Mouse (Mus musculus) lung, embryonic 15.5 days (tissue): ENCODE results near the gene Tex261. TPM values are rescaled to one million over a fixed set of nuclear protein-coding genes. Genes with fewer than 3 reads are reported as not detected.
A peak's percentile ranks its signal among the peaks of the same experiment; 100 is the strongest.

Experiments used
- ATAC-seq: fragments of 200-750 bp; cut with Nextera tagmentation; 2 replicates; pipeline ENCODE4 v1.8.0; 2017; ENCODE audit warnings: moderate number of reproducible peaks, borderline replicate concordance; ENCODE audit not compliant: low FRiP score, low TSS enrichment; ENCODE audit errors: extremely low read depth
- H3K27ac ChIP-seq: fragments of 300-500 bp; sonication (generic); 2 replicates; pipeline ENCODE4 v1.5.1; 2015; ENCODE audit warnings: moderate library complexity, mild to moderate bottlenecking, inconsistent platforms
- H3K27me3 ChIP-seq: fragments of 300-500 bp; sonication (generic); 2 replicates; pipeline ENCODE4 v1.6.1; 2015; ENCODE audit warnings: inconsistent platforms
- H3K36me3 ChIP-seq: fragments of 300-500 bp; sonication (generic); 2 replicates; pipeline ENCODE4 v1.6.1; 2015; ENCODE audit warnings: inconsistent platforms
- H3K4me1 ChIP-seq: fragments of 300-500 bp; sonication (generic); 2 replicates; pipeline ENCODE4 v1.6.1; 2015; ENCODE audit warnings: inconsistent platforms
- H3K4me2 ChIP-seq: fragments of 300-500 bp; sonication (generic); 2 replicates; pipeline ENCODE4 v1.6.1; 2015; ENCODE audit warnings: inconsistent platforms, mild to moderate bottlenecking, moderate library complexity
- H3K4me3 ChIP-seq: fragments of 300-500 bp; sonication (generic); 2 replicates; pipeline ENCODE4 v1.5.1; 2015; ENCODE audit warnings: mild to moderate bottlenecking, inconsistent platforms
- H3K9ac ChIP-seq: fragments of 300-500 bp; sonication (generic); 2 replicates; pipeline ENCODE4 v1.6.1; 2015; ENCODE audit warnings: inconsistent platforms
- H3K9me3 ChIP-seq: fragments of 300-500 bp; sonication (generic); 2 replicates; pipeline ENCODE4 v1.6.1; 2016; ENCODE audit warnings: inconsistent platforms
- WGBS: fragments of 180-500 bp; shearing (Covaris S2); methylation state at CpG from one replicate; pipeline ENCODE4 v1.1.7; 2015; 5-methylcytosine and 5-hydroxymethylcytosine counted together
- polyA plus RNA-seq: library from polyadenylated mRNA; unstranded; fragments of >200 nt; fragmentation: Nextera tagmentation; extraction: Ambion mirVana; gene quantifications from 2 replicates; pipeline ENCODE4 v1.2.1, GENCODE M21; 2015

Tex261 gene
- polyA plus RNA-seq, 1 experiment from 2014 or later: 92.7 TPM

GRCm38 (mm10) chr6:83750171-83750684 lies 25.4 kb downstream of the Tex261 start:
- ATAC-seq: peak; percentile 45; the same call in 1 of the 2 replicates
- no peak overlapping the region for H3K4me2 ChIP-seq
- H3K4me3 ChIP-seq: no peak overlapping the region
- no peak overlapping the region for H3K27ac ChIP-seq
- H3K9ac ChIP-seq: no peak overlapping the region
- 9% methylated on average over 11 of the region's 11 CpGs for WGBS
- no peaks in the 10 kb centered on the region for H3K9me3 ChIP-seq
- no peaks in the 10 kb centered on the region for H3K36me3 ChIP-seq
- peaks cover 16% of the 10 kb centered on the region; the same call in 1 of the 2 replicates for H3K27me3 ChIP-seq
- no peaks in the 10 kb centered on the region for H3K4me1 ChIP-seq

GRCm38 (mm10) chr6:83749286-83749685 lies 26.3 kb downstream of the Tex261 start:
- no peaks in the 10 kb centered on the region for H3K36me3 ChIP-seq
- no peak overlapping the region for H3K9ac ChIP-seq
- no peak for ATAC-seq
- H3K4me1 ChIP-seq: 0 out of 2 replicates have a peak, but pooled peaks cover 3% of the 10 kb centered on the region
- peaks cover 16% of the 10 kb centered on the region; the same call in 1 of the 2 replicates for H3K27me3 ChIP-seq
- H3K4me3 ChIP-seq: no peak overlapping the region
- H3K4me2 ChIP-seq: no peak overlapping the region
- no peak overlapping the region for H3K27ac ChIP-seq
- no peaks in the 10 kb centered on the region for H3K9me3 ChIP-seq
- WGBS: 53% methylated on average over 3 of the region's 3 CpGs

GRCm38 (mm10) chr6:83745466-83745865 lies 30.1 kb downstream of the Tex261 start:
- 70% methylated on average over 2 of the region's 2 CpGs for WGBS
- Histone ChIP-seq H3K27ac (no peak overlapping the region), H3K9me3 (no peaks in the 10 kb centered on the region), H3K27me3 (0 out of 2 replicates have a peak, but pooled peaks cover 1% of the 10 kb centered on the region), H3K4me2 (no peak overlapping the region), H3K36me3 (no peaks in the 10 kb centered on the region), H3K9ac (no peak overlapping the region), H3K4me3 (no peak overlapping the region), H3K4me1 (0 out of 2 replicates have a peak, but pooled peaks cover 3% of the 10 kb centered on the region)
- ATAC-seq: no peak

GRCm38 (mm10) chr6:83744557-83744956 lies 31.1 kb downstream of the Tex261 start:
- Histone ChIP-seq H3K27ac (peak overlapping the region; percentile 32; the same call in 1 of the 2 replicates), H3K27me3 (no peaks in the 10 kb centered on the region), H3K4me1 (0 out of 2 replicates have a peak, but pooled peaks cover 3% of the 10 kb centered on the region), H3K9me3 (no peaks in the 10 kb centered on the region), H3K4me2 (no peak overlapping the region), H3K4me3 (no peak overlapping the region), H3K36me3 (no peaks in the 10 kb centered on the region), H3K9ac (no peak overlapping the region)
- no peak; the same call in 1 of the 2 replicates for ATAC-seq
- 34% methylated on average over 5 of the region's 5 CpGs for WGBS

- Histone ChIP-seq H3K4me1 (0 out of 2 replicates have a peak, but pooled peaks cover 3% of the 10 kb centered on the region), H3K9me3 (no peaks in the 10 kb centered on the region), H3K27ac (peak overlapping the region; percentile 32; the same call in 1 of the 2 replicates), H3K27me3 (no peaks in the 10 kb centered on the region), H3K4me3 (no peak overlapping the region), H3K36me3 (no peaks in the 10 kb centered on the region), H3K4me2 (no peak overlapping the region), H3K9ac (no peak overlapping the region)
- ATAC-seq: 0 out of 2 replicates have a peak, but pooled peaks have one; percentile 10
- WGBS: 55% methylated on average over 5 of the region's 5 CpGs
Measured at GRCm38 (mm10) chr6:83744126-83744525, 31.5 kb downstream of the Tex261 start.

DNA sequence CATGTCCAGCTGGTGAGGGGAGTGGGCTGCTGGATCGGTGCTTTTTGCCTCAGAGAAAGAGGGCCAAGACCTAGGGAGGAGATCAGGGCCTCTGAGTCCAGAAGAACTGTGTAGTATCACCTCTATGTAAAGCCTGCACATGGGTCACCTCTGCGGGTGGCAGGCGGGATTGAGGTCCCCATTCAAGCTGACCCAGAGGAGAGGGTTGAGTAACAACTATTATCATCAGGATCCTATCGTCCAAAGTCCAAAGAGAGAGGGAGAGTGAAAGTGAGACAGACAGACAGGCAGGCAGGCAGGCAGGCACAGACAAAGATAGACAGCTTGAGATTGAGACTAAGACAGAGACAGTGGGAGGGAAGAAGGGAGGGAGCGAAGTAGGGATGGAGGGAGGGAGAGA lies 32.4 kb downstream of the Tex261 start:
- H3K4me3 ChIP-seq: no peak overlapping the region
- H3K4me1 ChIP-seq: 0 out of 2 replicates have a peak, but pooled peaks cover 3% of the 10 kb centered on the region
- no peaks in the 10 kb centered on the region for H3K9me3 ChIP-seq
- H3K27me3 ChIP-seq: no peaks in the 10 kb centered on the region
- H3K9ac ChIP-seq: no peak overlapping the region
- no peak for ATAC-seq
- 54% methylated on average over 5 of the region's 5 CpGs for WGBS
- no peak overlapping the region for H3K4me2 ChIP-seq
- H3K36me3 ChIP-seq: no peaks in the 10 kb centered on the region
- no peak overlapping the region for H3K27ac ChIP-seq

DNA sequence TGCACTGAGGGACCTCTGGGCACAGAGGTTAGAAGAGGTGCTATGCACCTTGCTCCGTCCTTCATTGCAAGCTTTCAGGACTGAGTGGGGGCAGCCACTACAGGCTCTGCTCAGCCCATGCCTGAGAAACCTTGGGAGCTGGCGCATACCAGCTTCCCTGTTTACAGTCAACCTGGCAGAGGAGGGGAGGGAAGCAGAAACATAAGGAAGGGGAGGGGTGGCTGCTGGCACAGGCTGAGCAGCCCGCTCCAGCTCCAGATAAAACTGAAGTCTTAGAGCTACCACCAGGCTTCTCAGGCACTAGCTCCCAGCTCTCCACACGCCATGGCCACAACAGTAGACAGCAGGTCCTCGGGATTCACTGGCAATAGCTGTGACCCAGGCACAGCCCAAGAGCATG lies 32.9 kb downstream of the Tex261 start, which contains the start of gene Atp6v1b1:
Atp6v1b1 (plus strand) TSS at position 230 of the 400 bp plus-strand sequence.
- H3K4me3 ChIP-seq: no peak within 1 kb of the TSS
- H3K4me1 ChIP-seq: 0 out of 2 replicates have a peak, but pooled peaks cover 3% of the 10 kb centered on the region
- no peak within 1 kb of the TSS for H3K9ac ChIP-seq
- no peaks in the 10 kb centered on the region for H3K9me3 ChIP-seq
- no peak within 1 kb of the TSS for H3K4me2 ChIP-seq
- ATAC-seq: no peak
- no peak within 1 kb of the TSS for H3K27ac ChIP-seq
- WGBS: 64% methylated on average over 5 of the region's 5 CpGs
- no peaks in the 10 kb centered on the region for H3K27me3 ChIP-seq
- no peaks in the 10 kb centered on the region for H3K36me3 ChIP-seq

- Histone ChIP-seq H3K27ac (no peak overlapping the region), H3K9me3 (no peaks in the 10 kb centered on the region), H3K4me1 (no peaks in the 10 kb centered on the region), H3K36me3 (no peaks in the 10 kb centered on the region), H3K9ac (no peak overlapping the region), H3K4me2 (no peak overlapping the region), H3K27me3 (peaks cover 9% of the 10 kb centered on the region), H3K4me3 (no peak overlapping the region)
- 52% methylated on average over 6 of the region's 6 CpGs for WGBS
- ATAC-seq: no peak
Measured at GRCm38 (mm10) chr6:83738596-83738995, 37.0 kb downstream of the Tex261 start.

DNA sequence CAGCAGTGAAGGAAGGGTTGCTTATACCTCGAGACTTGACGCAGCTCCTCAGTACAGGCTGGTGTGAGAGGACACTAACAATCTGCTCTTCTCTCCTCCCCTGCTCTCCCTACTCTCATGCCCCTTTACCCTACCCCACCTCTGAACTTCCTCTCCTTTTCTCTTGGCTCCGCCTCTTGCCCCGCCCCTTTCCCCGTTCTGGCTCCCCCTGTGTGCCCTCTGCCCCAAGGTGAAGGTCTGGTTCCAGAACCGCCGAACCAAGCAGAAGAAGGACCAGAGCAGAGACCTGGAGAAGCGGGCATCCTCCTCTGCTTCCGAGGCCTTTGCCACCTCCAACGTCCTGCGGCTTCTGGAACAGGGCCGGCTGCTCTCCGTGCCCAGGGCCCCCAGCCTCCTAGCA lies 38.3 kb downstream of the Tex261 start:
- Histone ChIP-seq H3K4me3 (no peak overlapping the region), H3K27me3 (peaks cover 13% of the 10 kb centered on the region), H3K4me2 (no peak overlapping the region), H3K9me3 (no peaks in the 10 kb centered on the region), H3K36me3 (no peaks in the 10 kb centered on the region), H3K9ac (no peak overlapping the region), H3K27ac (no peak overlapping the region), H3K4me1 (no peaks in the 10 kb centered on the region)
- ATAC-seq: no peak
- WGBS: 23% methylated on average over 13 of the region's 13 CpGs

GRCm38 (mm10) chr6:83731128-83731527 lies 44.5 kb downstream of the Tex261 start:
- Histone ChIP-seq H3K27ac (no peak overlapping the region), H3K36me3 (no peaks in the 10 kb centered on the region), H3K9ac (no peak overlapping the region), H3K9me3 (no peaks in the 10 kb centered on the region), H3K4me1 (no peaks in the 10 kb centered on the region), H3K27me3 (peaks cover 16% of the 10 kb centered on the region), H3K4me3 (no peak overlapping the region), H3K4me2 (no peak overlapping the region)
- 24% methylated on average over 5 of the region's 5 CpGs for WGBS
- ATAC-seq: no peak

GRCm38 (mm10) chr6:83729350-83729970 lies 46.2 kb downstream of the Tex261 start:
- Histone ChIP-seq H3K4me1 (no peaks in the 10 kb centered on the region), H3K27me3 (peaks cover 13% of the 10 kb centered on the region; the same call in 1 of the 2 replicates), H3K4me3 (no peak overlapping the region), H3K4me2 (no peak overlapping the region), H3K27ac (no peak overlapping the region), H3K36me3 (no peaks in the 10 kb centered on the region), H3K9ac (no peak overlapping the region), H3K9me3 (no peaks in the 10 kb centered on the region)
- ATAC-seq: no peak
- 59% methylated on average over 14 of the region's 14 CpGs for WGBS

DNA sequence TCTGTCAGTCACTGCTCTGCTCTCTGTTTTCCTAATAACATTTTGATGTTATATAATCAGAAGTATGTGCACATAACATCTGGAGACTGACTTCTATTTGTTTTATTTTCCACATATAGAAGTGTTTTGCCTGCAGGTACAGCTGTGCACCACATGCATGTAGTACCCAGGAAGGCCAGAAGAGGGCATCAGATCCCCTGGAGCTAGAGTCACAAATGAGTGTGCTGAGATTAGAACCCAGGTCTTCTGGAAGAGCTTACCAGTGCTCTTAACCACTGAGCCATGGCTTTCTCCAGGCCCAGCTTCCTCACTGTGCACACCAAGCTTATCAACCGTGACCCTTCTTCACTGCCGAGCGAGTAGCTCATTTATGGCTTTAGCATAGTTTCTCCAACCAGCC lies 47.1 kb downstream of the Tex261 start:
- no peak overlapping the region for H3K9ac ChIP-seq
- H3K9me3 ChIP-seq: no peaks in the 10 kb centered on the region
- no peaks in the 10 kb centered on the region for H3K4me1 ChIP-seq
- no peak for ATAC-seq
- no peak overlapping the region for H3K27ac ChIP-seq
- WGBS: 90% methylated on average over 3 of the region's 3 CpGs
- no peak overlapping the region for H3K4me3 ChIP-seq
- H3K36me3 ChIP-seq: no peaks in the 10 kb centered on the region
- peaks cover 20% of the 10 kb centered on the region for H3K27me3 ChIP-seq
- H3K4me2 ChIP-seq: no peak overlapping the region
